Mouse (Mus musculus) ES-E14 (cell line): ENCODE results near the gene Ncs1. TPM values are rescaled to one million over a fixed set of nuclear protein-coding genes. Genes with fewer than 3 reads are reported as not detected.

Experiments
- DNase-seq: peaks from one replicate; pipeline ENCODE4 v3.0.0-alpha.2; 2013; ENCODE audit warnings: low read depth, low spot score
- H3K27ac ChIP-seq: 2 replicates; pipeline ENCODE4 v1.5.1; 2012; ENCODE audit warnings: low read depth, mild to moderate bottlenecking, low read length, moderate library complexity, mixed read lengths; ENCODE audit not compliant: poor library complexity, insufficient read depth, severe bottlenecking
- H3K36me3 ChIP-seq: 2 replicates; pipeline ENCODE4 v1.6.1; 2012; ENCODE audit warnings: mild to moderate bottlenecking, low read length, moderate library complexity, mixed read lengths; ENCODE audit not compliant: control insufficient read depth, poor library complexity, insufficient read depth, severe bottlenecking
- H3K4me1 ChIP-seq, 2 experiments: fragments of 150-350 bp in 1 of 2; sonication (generic) in 1 of 2; 2 replicates each; pipeline ENCODE4 v1.6.1; 2012; ENCODE audit warnings: low read length in 2 of 2, mild to moderate bottlenecking in 1 of 2, mixed read lengths in 1 of 2; ENCODE audit not compliant: control insufficient read depth in 2 of 2, insufficient read depth in 2 of 2, poor library complexity in 1 of 2
- H3K4me3 ChIP-seq, 2 experiments: fragments of 150-350 bp in 1 of 2; sonication (generic) in 1 of 2; 2 replicates each; pipeline ENCODE4 v1.5.1; 2012; ENCODE audit warnings: low read length in 2 of 2, low read depth in 1 of 2, mild to moderate bottlenecking in 1 of 2, mixed read lengths in 1 of 2; ENCODE audit not compliant: insufficient read depth in 1 of 2, poor library complexity in 1 of 2, severe bottlenecking in 1 of 2
- H3K9ac ChIP-seq: 2 replicates; pipeline ENCODE4 v1.6.1; 2012; ENCODE audit warnings: low read depth, mild to moderate bottlenecking, low read length, mixed read lengths; ENCODE audit not compliant: poor library complexity, insufficient read depth, severe bottlenecking
- H3K9me3 ChIP-seq: fragments of 150-350 bp; sonication (generic); 2 replicates; pipeline ENCODE4 v1.6.1; 2012; ENCODE audit warnings: low read depth, mild to moderate bottlenecking, low read length; ENCODE audit not compliant: control insufficient read depth, insufficient read depth
- CHD2 ChIP-seq: IDR thresholded peaks from 2 replicates; pipeline ENCODE4 v1.6.1; 2014; ENCODE audit warnings: mild to moderate bottlenecking, low read depth, low read length, inconsistent platforms
- HCFC1 ChIP-seq: IDR thresholded peaks from 2 replicates; pipeline ENCODE4 v1.6.1; 2012; ENCODE audit warnings: low read length, inconsistent platforms, borderline replicate concordance; ENCODE audit not compliant: insufficient read depth
- MAFK ChIP-seq: IDR thresholded peaks from 2 replicates; pipeline ENCODE4 v1.6.1; 2014; ENCODE audit warnings: mild to moderate bottlenecking, low read depth, low read length, inconsistent platforms; ENCODE audit not compliant: insufficient read depth
- ZC3H11A ChIP-seq: IDR thresholded peaks from 2 replicates; pipeline ENCODE4 v1.6.1; 2012; ENCODE audit warnings: low read depth, mild to moderate bottlenecking, inconsistent platforms, low read length, borderline replicate concordance
- ZNF384 ChIP-seq: IDR thresholded peaks from 2 replicates; pipeline ENCODE4 v1.6.1; 2012; ENCODE audit warnings: low read depth, low read length, inconsistent platforms
- in situ Hi-C, 2 experiments: fragments of 600-800 bp; cut with MboI; formaldehyde crosslinking; loops; one replicate each; pipeline ENCODE4 v1.15.1; 2025; ENCODE audit warnings: low sequenced_read_pairs in 2 of 2, inconsistent platforms in 1 of 2; ENCODE audit not compliant: unreplicated experiment in 2 of 2
- total RNA-seq: library from RNA; depleted of rRNA; stranded (reverse); fragments of 300-350 nt; gene quantifications from 2 replicates; pipeline ENCODE4 v1.2.3, GENCODE M21; 2012

The Ncs1 gene
- total RNA-seq, 1 experiment, result 8.9 TPM

GRCm38 (mm10) chr2:31269847-31270246 lies 24.2 kb downstream of the Ncs1 start:
- Histone ChIP-seq H3K4me3 (no peak overlapping the region), H3K27ac (no peak overlapping the region), H3K36me3 (no peaks in the 10 kb centered on the region), H3K9me3 (no peaks in the 10 kb centered on the region), H3K9ac (no peak overlapping the region), H3K4me1 (peaks cover 4 to 8% of the 10 kb centered on the region in 2 experiments; a peak in 2 of 4 replicates)
- TF ChIP-seq MAFK (no peak), ZC3H11A (no peak), HCFC1 (no peak), ZNF384 (no peak), CHD2 (no peak)
- in situ Hi-C loops, result loop anchor here in 1 of 2 experiments (10.0 kb wide), 1 partner anchor 75 kb away; no protein-coding TSS in a partner anchor
- no peak for DNase-seq

GRCm38 (mm10) chr2:31270470-31270869 lies 24.8 kb downstream of the Ncs1 start:
- in situ Hi-C loops, result loop anchor here in 1 of 2 experiments (10.0 kb wide), 1 partner anchor 76 kb away; no protein-coding TSS in a partner anchor
- Histone ChIP-seq H3K36me3 (no peaks in the 10 kb centered on the region), H3K9me3 (no peaks in the 10 kb centered on the region), H3K4me3 (no peak overlapping the region), H3K27ac (no peak overlapping the region), H3K9ac (no peak overlapping the region), H3K4me1 (peaks cover 4 to 8% of the 10 kb centered on the region in 2 experiments; a peak in 2 of 4 replicates)
- TF ChIP-seq HCFC1, result no peak
- TF ChIP-seq MAFK, result no peak
- no peak for TF ChIP-seq ZC3H11A
- no peak for TF ChIP-seq CHD2
- no peak for TF ChIP-seq ZNF384
- DNase-seq, result no peak

GRCm38 (mm10) chr2:31271071-31271470 lies 25.4 kb downstream of the Ncs1 start:
- TF ChIP-seq CHD2, result no peak
- TF ChIP-seq ZC3H11A, result peak; percentile 29; the same call in 1 of the 2 replicates
- no peak for TF ChIP-seq ZNF384
- TF ChIP-seq MAFK, result no peak
- TF ChIP-seq HCFC1, result no peak
- peak; percentile 30 for DNase-seq
- Histone ChIP-seq H3K36me3 (no peaks in the 10 kb centered on the region), H3K9ac (no peak overlapping the region), H3K9me3 (no peaks in the 10 kb centered on the region), H3K4me3 (no peak overlapping the region), H3K4me1 (peaks cover 4 to 8% of the 10 kb centered on the region in 2 experiments; a peak in 2 of 4 replicates), H3K27ac (no peak overlapping the region)
- in situ Hi-C loops, result loop anchor here in 1 of 2 experiments (10.0 kb wide), 1 partner anchor 76 kb away; no protein-coding TSS in a partner anchor

- Histone ChIP-seq H3K4me1 (peaks cover 2 to 4% of the 10 kb centered on the region in 2 experiments; a peak in 2 of 4 replicates), H3K9me3 (no peaks in the 10 kb centered on the region), H3K4me3 (no peak overlapping the region), H3K27ac (no peak overlapping the region), H3K36me3 (no peaks in the 10 kb centered on the region), H3K9ac (no peak overlapping the region)
- in situ Hi-C loops, result loop anchor here in 1 of 2 experiments (10.0 kb wide), 1 partner anchor 80 kb away; no protein-coding TSS in a partner anchor
- TF ChIP-seq MAFK (no peak), HCFC1 (no peak)
- DNase-seq, result no peak
These were observed 29.4 kb downstream of the Ncs1 start for GRCm38 (mm10) chr2:31274993-31275392.

- Histone ChIP-seq H3K9me3 (no peaks in the 10 kb centered on the region), H3K9ac (no peak overlapping the region), H3K4me3 (no peak overlapping the region), H3K4me1 (no peaks in the 10 kb centered on the region; a peak in 1 of 4 replicates), H3K27ac (no peak overlapping the region), H3K36me3 (no peaks in the 10 kb centered on the region)
- TF ChIP-seq ZNF384 (no peak), CHD2 (no peak), HCFC1 (no peak), MAFK (no peak), ZC3H11A (no peak)
- in situ Hi-C loops, result loop anchor here in 1 of 2 experiments (10.0 kb wide), 1 partner anchor 83 kb away; no protein-coding TSS in a partner anchor
- DNase-seq, result no peak
These were observed 32.2 kb downstream of the Ncs1 start for GRCm38 (mm10) chr2:31277810-31278209.
